Mouse (Mus musculus) megakaryocyte, embryonic 14.5 days (primary cell): ENCODE measurements around the gene Iah1.

Experiments
- FLI1 ChIP-seq: IDR thresholded peaks from 2 replicates; pipeline ENCODE4 v1.6.1; 2012; ENCODE audit warnings: low read length, inconsistent platforms, mixed read lengths
- GATA1 ChIP-seq: IDR thresholded peaks from 3 replicates; pipeline ENCODE4 v1.6.1; 2012; ENCODE audit warnings: mixed read lengths, low read length, inconsistent platforms, borderline replicate concordance

- no peak for TF ChIP-seq GATA1
- no peak for TF ChIP-seq FLI1
These were observed 14.3 kb upstream of the Iah1 start for GRCm38 (mm10) chr12:21301932-21302331.
